Mouse (Mus musculus) heart, postnatal 36 days (tissue): ENCODE measurements around the gene Raph1. TPM values are rescaled to one million over a fixed set of nuclear protein-coding genes. Genes with fewer than 3 reads are reported as not detected.
"Not testable (repeated sequence)": the region's sequence is repeated elsewhere in the genome, so short reads cannot be mapped to it uniquely, and the experiment has no call there.

Experiments used
- DNase-seq, 2 experiments: peaks; one replicate each; pipeline ENCODE4 v3.0.0; 2021 to 2022
- intact Hi-C: fragments of 180-260 bp; cut with DNase I; formaldehyde crosslinking; loops from one replicate; pipeline ENCODE4 v1.15.1; 2025
- microRNA-seq, 2 experiments: library from miRNA; unstranded; fragments of <30 nt; microRNA quantifications; one replicate each; pipeline ENCODE4 v1.2.0; 2021; ENCODE audit warnings: borderline number of aligned reads in 2 of 2
- total RNA-seq, 2 experiments: library from RNA; stranded (reverse); gene quantifications; 2 replicates each; pipeline ENCODE4 v1.2.3; 2021

Raph1 gene
- total RNA-seq, 2 experiments from 2014 or later = 128 to 147 TPM

GRCm38 (mm10) chr1:60449896-60450295, 117.0 kb downstream of the Raph1 start:
- intact Hi-C loops = no loop called here
- DNase-seq = no peak

GRCm38 (mm10) chr1:60447067-60447466, 119.8 kb downstream of the Raph1 start:
- intact Hi-C loops = no loop called here
- no peak for DNase-seq

- intact Hi-C loops, DNase-seq: not testable (repeated sequence)
Measured at GRCm38 (mm10) chr1:60441438-60441837, 125.5 kb downstream of the Raph1 start.

- no peak for DNase-seq
- intact Hi-C loops = no loop called here
Measured at GRCm38 (mm10) chr1:60432497-60432896, 134.4 kb downstream of the Raph1 start.

Small RNA genes lying within 50 kb of the gene (microRNA-seq; reads per million reads assigned to microRNA genes)
- 0 reads per million in 2 experiments for gene Gm23762

Other genes with a start within 250 kb of the Raph1 start
- gene Cyp20a1, start 223.8 kb downstream of the Raph1 start, total RNA-seq = 1 to 10 TPM; 6.8 to 7.3 TPM
- 10 to 100 TPM; 18.0 to 20.2 TPM for gene Abi2, start 157.5 kb downstream of the Raph1 start, total RNA-seq
- 10 to 100 TPM in 1 of 2 experiments, 1 to 10 TPM in 1; 9.5 to 13.2 TPM for gene Cd28, start 149.7 kb upstream of the Raph1 start, total RNA-seq